Mouse (Mus musculus) gastrocnemius, adult 2 months (tissue): ENCODE measurements at regions not wholly inside any gene's neighbourhood (a gene's known extent, or its start where the extent isn't known, plus 50 kb on each side); places are given as distances from the start of the nearest gene placed in this dataset.

Experiments used
- DNase-seq: peaks from one replicate; pipeline ENCODE4 v3.0.0; 2022
- H3K27ac ChIP-seq: fragments of 200-600 bp; 2 replicates; pipeline ENCODE4 v1.8.1; 2022; ENCODE audit warnings: mild to moderate bottlenecking
- H3K4me3 ChIP-seq: fragments of 200-600 bp; 2 replicates; pipeline ENCODE4 v1.8.1; 2022; ENCODE audit warnings: mild to moderate bottlenecking, moderate library complexity
- CTCF ChIP-seq: fragments of 200-600 bp; IDR thresholded peaks from 2 replicates; pipeline ENCODE4 v1.8.1; 2022; ENCODE audit warnings: antibody characterized with exemption, mild to moderate bottlenecking, moderate library complexity
- intact Hi-C: fragments of 180-260 bp; cut with DNase I; formaldehyde crosslinking; loops from one replicate; pipeline ENCODE4 v1.15.1; 2025

DNA sequence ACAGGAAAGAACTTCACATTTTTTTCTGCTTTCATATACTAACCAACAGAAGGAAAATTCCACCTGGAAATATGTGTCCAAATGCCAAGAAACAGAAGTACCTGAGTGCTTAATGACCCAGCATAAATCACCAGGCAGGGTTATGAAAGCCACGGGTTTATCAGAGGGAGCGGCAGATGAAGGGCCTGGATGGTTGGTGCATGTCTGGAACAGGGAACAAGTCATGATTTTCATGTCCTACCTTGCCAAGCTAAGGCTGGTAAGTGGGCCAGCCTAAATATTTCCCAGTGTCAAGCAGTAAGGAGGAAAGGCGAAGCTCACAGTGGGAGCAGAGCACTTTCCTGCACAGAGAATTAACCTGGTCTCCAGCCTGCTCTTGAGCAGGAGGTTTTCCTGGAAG lies 132.3 kb upstream of the Foxq1 start:
- Histone ChIP-seq H3K27ac (no peak overlapping the region), H3K4me3 (no peak overlapping the region)
- no peak for TF ChIP-seq CTCF
- intact Hi-C loops: no loop called here
- DNase-seq: no peak

DNA sequence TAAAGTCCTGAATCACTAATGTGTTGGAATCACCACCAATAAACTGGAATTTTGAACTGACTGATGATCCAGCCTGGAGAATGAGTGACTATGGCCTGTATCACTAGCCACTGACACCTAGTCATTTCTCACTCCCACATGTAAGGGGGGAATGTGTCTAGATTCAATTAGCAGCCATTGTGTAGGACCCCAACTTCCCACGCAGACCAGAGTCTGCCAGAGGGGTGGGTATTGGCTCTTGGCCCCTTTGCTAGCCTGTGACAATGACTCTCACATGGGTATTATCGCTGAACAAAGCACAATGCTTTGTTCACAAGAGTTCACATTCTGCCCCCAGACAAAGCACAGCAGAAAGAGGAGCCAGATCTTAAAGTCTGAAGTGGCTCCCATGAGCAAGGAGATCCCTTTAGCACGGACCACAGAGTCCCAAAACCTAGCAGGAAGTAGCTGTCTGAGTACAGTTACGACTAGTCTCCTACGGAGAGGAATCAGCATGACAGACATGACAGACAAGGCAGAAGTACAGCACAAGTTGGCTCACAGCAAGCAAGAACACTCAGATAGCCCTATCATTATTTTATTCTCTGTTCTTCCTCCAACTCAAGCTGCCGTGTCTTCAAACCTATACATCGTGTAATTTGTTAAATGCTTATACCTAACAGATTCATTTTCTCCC lies 130.0 kb upstream of the Foxq1 start:
- intact Hi-C loops: no loop called here
- DNase-seq: no peak
- Histone ChIP-seq H3K27ac (no peak overlapping the region), H3K4me3 (no peak overlapping the region)
- no peak for TF ChIP-seq CTCF

DNA sequence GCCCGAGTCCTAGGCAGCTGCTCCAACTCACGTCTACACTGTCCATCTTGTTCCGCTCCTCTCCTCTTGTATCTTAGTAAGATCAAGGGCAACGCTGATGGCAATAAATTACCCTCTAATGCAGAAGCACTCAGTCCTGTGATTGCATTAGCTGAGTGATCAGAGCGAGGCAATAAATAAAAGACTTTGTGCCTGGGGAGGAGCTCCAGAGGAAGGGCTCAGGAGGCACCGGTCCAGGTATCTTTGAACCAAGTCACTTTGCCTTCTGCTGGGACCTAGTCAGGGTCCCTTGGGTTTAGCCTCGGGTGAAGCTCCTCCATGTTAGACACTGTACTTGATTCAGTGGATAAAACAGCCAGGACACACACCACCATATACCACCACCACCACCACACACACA lies 119.5 kb upstream of the Foxq1 start:
- H3K27ac ChIP-seq: no peak overlapping the region
- intact Hi-C loops: no loop called here
- DNase-seq: no peak
- no peak overlapping the region for H3K4me3 ChIP-seq
- TF ChIP-seq CTCF: no peak

DNA sequence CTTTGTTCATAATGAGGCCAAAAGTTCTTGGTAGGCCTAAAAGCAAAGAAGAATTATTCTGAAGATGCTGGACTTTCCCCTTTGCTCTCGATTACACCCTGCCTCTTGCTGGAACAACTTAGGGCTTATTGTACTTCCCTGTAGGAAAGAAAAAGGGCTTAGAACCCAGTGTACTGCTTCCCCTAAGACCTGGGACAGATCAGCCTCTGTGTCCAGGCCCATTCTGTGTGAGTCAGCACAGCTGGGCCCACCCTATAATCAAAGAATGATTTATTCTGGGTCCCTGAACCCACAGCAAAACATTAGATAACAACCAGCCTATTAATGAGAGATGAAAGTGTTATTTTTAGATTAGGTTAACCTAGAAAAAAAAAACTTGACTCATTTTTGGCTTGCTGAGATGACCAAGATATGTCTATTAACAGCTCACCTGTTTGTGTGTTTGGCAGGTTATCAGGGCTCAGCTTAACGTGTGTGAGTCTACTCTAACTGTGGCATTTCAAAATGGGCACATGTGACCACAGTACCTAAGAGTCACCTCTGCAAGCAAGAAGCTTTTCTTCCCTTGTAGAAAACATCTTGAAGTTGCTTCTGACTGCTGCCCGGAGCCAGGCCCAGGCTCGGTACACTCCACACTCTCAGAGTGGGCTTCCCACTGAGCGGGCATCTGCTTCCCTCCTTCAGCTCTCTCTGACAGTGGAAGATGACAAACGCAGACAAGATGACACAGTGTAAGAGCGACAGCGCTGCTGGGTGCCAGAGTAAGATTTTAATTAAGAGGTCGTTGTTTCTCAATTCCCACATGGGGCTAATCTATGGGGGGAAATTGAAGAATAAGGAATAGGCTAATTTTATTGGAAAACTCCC lies 115.9 kb upstream of the Foxq1 start:
- H3K27ac ChIP-seq: no peak overlapping the region
- intact Hi-C loops: no loop called here
- no peak for TF ChIP-seq CTCF

DNA sequence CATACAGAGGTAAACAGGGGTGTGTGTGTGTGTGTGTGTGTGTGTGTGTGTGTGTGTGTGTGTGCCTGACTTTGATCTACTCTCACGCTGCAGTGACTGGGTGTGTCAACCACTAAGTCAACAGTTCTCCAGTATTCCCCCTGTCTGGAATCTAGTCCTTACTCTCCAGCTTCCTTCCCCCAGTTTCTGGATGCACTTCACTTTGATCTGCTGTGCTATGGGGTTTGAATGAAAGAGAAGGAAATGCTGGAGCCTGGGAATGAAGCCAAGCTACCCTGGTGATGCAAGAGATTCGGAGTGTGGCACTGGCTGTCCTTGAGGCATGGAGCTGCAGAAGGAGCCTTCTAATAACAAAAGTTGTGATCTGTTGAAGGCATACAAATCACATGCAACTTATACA lies 97.1 kb upstream of the Foxq1 start:
- Histone ChIP-seq H3K27ac (no peak overlapping the region), H3K4me3 (no peak overlapping the region)
- TF ChIP-seq CTCF: no peak
- no peak for DNase-seq
- intact Hi-C loops: no loop called here

More for the DNA sequence above, 115.9 kb upstream of the Foxq1 start:
- no peak for DNase-seq
- H3K4me3 ChIP-seq: no peak overlapping the region

DNA sequence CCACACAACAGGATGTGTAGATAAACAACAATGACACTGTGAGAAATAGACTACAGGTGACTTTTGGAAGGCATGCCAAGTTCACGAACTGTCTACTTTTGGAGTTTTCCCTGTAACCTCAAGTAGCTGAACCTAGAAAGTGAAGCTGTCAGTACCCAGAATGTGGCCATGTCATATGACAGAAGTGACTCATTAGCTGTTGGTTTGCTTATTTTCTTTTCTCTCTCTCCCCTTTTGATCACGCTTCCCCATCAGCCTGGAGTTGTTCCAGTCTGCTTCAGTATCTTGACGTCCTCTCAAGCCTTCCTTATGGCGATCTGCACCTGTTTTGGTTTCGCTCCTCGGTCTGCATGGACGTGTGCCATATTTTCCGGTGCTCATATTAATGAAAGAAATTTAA lies 90.8 kb upstream of the Foxq1 start:
- TF ChIP-seq CTCF: no peak
- Histone ChIP-seq H3K27ac (no peak overlapping the region), H3K4me3 (no peak overlapping the region)
- DNase-seq: no peak
- intact Hi-C loops: no loop called here

DNA sequence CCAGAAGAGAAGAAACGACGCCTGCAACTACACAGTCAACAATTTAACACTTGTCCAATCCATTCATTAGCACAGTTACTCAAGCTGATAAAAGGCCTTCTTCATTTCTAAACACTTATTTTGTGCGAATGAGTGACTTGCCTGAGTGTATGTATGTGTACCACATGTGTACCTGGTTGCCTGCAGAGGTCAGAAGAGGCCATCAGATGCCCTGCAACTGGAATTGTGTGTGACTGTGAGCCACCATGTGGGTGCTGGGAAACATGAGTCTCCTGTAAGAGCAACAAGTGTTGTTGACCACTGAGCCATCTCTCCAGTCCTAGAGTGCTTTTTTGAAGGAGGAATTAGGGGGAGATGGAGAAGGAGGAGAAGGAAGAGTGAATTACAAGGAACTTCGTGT lies 90.2 kb upstream of the Foxq1 start:
- DNase-seq: no peak
- intact Hi-C loops: no loop called here
- Histone ChIP-seq H3K27ac (no peak overlapping the region), H3K4me3 (no peak overlapping the region)
- no peak for TF ChIP-seq CTCF

DNA sequence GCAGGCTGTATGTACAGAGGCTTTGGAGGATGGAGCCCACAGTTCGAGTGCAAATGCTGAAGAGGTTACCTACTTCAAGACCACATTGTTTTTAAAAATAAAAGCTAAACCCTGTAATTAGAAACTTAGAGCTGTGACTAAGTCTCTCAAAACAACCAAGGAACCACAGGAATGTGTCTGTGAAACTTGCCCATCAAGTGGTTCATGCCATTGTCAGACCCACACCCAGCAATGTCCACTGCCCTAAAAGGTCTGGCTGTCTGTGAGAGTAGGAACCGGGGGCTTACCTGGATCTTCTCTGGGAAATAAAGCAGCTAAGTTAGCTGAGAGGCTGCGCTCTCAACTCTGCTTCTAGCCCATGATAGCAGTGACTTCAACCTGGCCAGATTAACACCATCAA lies 87.8 kb upstream of the Foxq1 start:
- no peak for DNase-seq
- intact Hi-C loops: no loop called here
- no peak overlapping the region for H3K4me3 ChIP-seq
- TF ChIP-seq CTCF: no peak
- no peak overlapping the region for H3K27ac ChIP-seq

DNA sequence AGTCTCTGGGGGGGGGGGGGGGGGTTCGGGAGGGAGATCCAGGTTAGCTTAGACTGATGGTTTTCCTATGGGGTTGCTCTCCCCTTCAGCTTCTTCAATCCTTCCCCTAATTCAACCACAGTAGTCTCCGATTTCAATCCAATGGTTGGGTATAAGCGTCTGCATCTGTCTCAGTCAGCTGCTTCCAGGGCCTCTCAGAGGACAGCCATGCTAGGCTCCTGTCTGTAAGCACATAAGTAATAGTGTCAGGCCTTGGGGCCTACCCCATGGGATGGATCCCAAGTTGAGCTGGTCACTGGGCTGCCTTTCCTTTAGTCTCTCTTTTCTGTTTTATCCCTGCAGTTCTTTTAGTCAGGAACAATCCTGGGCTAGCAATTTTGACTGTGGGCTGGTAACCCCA lies 87.0 kb upstream of the Foxq1 start:
- no peak for TF ChIP-seq CTCF
- intact Hi-C loops: no loop called here
- no peak for DNase-seq
- Histone ChIP-seq H3K27ac (no peak overlapping the region), H3K4me3 (no peak overlapping the region)

DNA sequence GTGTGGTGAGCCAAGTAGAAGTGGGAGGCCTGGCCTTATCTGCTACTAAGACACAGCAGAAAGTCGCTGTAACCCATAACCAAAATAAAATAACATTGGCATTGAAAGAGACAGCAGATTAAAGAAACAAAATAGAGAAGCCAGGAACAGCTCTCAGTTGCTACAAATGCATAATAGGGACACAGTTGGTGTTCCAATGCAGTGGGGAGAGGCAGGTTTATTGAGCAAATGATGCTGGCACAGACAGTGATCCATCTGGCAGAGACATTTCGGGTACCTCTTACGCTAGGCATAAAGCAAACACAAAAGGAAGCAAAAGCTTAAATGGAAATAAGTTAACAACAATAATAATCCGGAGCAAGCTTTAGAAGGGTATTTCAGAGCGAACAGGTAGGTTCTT lies 83.6 kb upstream of the Foxq1 start:
- no peak for DNase-seq
- no peak overlapping the region for H3K4me3 ChIP-seq
- intact Hi-C loops: no loop called here
- no peak for TF ChIP-seq CTCF
- H3K27ac ChIP-seq: no peak overlapping the region

DNA sequence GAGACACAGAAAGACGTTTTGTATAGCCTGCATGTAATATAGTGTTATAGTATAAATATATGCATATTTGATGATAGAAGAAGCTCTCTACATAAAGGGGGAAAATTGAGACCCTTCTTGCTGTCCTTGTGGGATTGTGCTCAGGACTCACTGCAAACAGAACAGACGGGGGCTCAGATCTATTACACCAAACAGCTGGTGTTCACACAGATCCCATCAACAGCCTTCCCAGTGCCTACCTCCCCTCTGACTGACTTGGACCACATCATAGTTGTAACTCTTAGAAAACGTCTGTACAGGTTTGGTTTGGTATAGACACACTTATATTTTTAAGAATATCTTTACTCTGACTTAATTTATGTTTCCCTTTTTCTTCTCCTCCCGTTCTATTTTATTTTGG lies 83.1 kb upstream of the Foxq1 start:
- no peak for TF ChIP-seq CTCF
- no peak for DNase-seq
- H3K4me3 ChIP-seq: no peak overlapping the region
- intact Hi-C loops: no loop called here
- no peak overlapping the region for H3K27ac ChIP-seq

DNA sequence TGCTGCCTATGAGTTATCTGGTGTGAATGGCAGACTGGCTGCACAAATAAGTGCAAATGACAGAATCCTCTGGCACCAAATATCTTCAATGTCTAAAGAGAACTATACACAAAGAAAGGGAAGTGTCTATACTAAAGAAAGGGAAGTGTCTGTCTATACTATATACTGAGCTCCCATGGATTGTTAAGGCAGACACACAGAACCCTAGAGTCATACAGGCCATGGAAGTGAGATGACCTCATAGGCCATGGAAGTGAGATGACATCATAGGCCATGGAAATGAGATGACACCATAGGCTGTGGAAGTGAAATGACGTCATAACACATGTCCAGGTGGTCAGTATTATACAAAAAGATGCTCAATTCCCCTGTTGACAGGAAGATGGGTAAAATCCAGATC lies 82.7 kb upstream of the Foxq1 start:
- no peak for DNase-seq
- Histone ChIP-seq H3K4me3 (no peak overlapping the region), H3K27ac (no peak overlapping the region)
- intact Hi-C loops: no loop called here
- TF ChIP-seq CTCF: no peak

DNA sequence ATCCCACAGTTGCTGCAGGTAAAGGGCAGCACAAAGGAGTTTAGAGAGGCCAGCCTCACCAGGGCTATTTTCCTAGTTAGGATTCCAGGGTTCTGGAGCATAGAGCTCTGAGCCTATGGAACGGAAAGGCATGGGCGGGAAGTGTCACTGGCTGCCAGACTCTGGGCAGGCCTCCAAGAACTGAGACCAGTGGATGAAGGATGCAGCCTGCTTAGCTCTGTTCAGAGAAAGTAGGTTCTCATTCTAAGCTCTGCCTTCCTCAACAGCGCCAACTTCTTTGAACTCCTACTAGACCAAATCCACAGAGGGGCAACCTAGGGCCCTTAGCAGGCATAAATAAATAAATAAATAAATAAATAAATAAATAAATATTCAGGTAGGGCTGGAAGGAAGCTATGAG lies 80.1 kb upstream of the Foxq1 start:
- TF ChIP-seq CTCF: no peak
- intact Hi-C loops: no loop called here

DNA sequence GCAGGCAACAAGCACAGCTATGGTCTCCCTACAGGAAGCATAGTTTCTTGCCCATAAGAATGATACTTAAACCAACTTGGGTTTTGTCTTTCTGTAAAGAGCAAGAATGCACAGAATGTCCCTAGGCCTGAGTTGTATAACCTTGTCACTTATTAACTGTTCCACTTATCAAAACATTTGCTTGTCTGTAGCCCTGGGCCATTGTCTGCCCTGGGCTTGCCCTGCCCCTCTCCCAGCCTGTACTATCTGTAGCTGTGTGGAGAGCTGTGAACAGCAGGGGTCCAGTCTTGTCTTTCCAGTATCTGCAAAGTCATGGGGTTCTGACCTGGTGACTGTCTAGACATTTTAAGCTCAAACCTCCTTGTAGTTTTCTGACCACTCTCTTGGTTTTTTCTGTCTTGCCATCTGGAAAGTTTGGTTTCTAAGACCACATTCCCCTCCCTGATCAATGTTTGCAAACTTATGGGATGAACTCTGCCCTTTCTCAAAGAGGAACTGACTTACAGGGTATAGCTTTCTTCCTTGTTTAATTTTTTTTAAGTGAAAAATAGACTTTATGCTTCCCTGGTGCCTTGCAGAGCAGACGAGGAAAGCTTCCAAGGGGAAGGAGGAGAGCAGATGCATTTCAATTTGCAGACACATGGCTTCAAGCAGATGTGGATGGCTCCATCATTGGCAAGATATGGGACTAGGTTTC lies 78.6 kb upstream of the Foxq1 start:
- H3K27ac ChIP-seq: no peak overlapping the region
- H3K4me3 ChIP-seq: no peak overlapping the region
- intact Hi-C loops: no loop called here
- TF ChIP-seq CTCF: no peak
- no peak for DNase-seq

More for the DNA sequence above, 80.1 kb upstream of the Foxq1 start:
- DNase-seq: no peak
- H3K27ac ChIP-seq: no peak overlapping the region
- H3K4me3 ChIP-seq: no peak overlapping the region
